Mouse (Mus musculus) megakaryocyte, embryonic 14.5 days (primary cell): ENCODE measurements at regions not wholly inside any gene's neighbourhood (a gene's known extent, or its start where the extent isn't known, plus 50 kb on each side); places are given as distances from the start of the nearest gene placed in this dataset.

Experiments used
- FLI1 ChIP-seq: IDR thresholded peaks from 2 replicates; pipeline ENCODE4 v1.6.1; 2012; ENCODE audit warnings: low read length, inconsistent platforms, mixed read lengths
- GATA1 ChIP-seq: IDR thresholded peaks from 3 replicates; pipeline ENCODE4 v1.6.1; 2012; ENCODE audit warnings: mixed read lengths, low read length, inconsistent platforms, borderline replicate concordance

DNA sequence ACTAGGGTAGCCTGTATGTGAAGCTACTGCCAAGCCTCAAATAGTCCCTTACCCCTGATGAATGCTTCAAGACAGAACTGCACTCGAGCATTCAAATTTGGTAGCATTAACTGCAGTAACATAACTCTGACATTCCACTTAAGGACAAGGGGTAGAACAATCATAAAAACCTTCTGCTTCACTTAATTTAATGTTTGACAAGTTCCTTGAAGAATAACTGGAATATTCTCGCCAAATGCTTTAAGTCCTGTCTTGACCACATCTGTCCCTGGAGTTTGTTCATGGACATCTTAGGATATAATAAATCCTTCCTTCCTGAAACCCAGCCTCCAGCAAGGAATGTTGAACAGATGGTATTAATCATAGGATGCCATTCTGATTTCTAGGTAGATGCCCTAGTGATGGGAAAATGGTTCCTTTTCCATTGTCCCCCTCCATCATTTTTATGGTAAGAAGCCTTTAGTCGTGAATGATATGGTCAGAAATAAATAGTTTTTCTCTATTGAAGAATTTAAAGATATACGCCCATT lies 154.7 kb upstream of the Gm15217 start:
- TF ChIP-seq GATA1 (no peak), FLI1 (no peak)
